Mouse (Mus musculus) MEL (cell line): Measurements from ENCODE around the gene Phf23.

Source experiments
- BHLHE40 ChIP-seq: IDR thresholded peaks from 2 replicates; pipeline ENCODE4 v1.6.1; 2012; ENCODE audit warnings: low read depth, mild to moderate bottlenecking, inconsistent platforms, low read length, improper control_type of control experiment, borderline replicate concordance
- CTCF ChIP-seq, 3 experiments: IDR thresholded peaks in 2 of 3; conservative IDR thresholded peaks in 1 of 3; 2 replicates each; pipeline ENCODE4 v1.5.1; 2011 to 2012; ENCODE audit warnings: low read length in 3 of 3, low read depth in 2 of 3, mild to moderate bottlenecking in 2 of 3, improper control_type of control experiment in 1 of 3, inconsistent platforms in 1 of 3, mixed read lengths in 1 of 3, moderate library complexity in 1 of 3; ENCODE audit not compliant: control insufficient read depth in 1 of 3, insufficient read depth in 1 of 3, poor library complexity in 1 of 3, severe bottlenecking in 1 of 3
- ELF1 ChIP-seq: IDR thresholded peaks from 2 replicates; pipeline ENCODE4 v1.6.1; 2014; ENCODE audit warnings: low read depth, mild to moderate bottlenecking, inconsistent platforms, low read length, improper control_type of control experiment, moderate library complexity
- EP300 ChIP-seq, 2 experiments: IDR thresholded peaks; 2 replicates each; pipeline ENCODE4 v1.6.1; 2011; ENCODE audit warnings: improper control_type of control experiment in 2 of 2, low read length in 2 of 2, low read depth in 1 of 2, mild to moderate bottlenecking in 1 of 2
- ETS1 ChIP-seq: IDR thresholded peaks from 2 replicates; pipeline ENCODE4 v1.6.1; 2012; ENCODE audit warnings: low read depth, mild to moderate bottlenecking, inconsistent platforms, low read length, improper control_type of control experiment, moderate library complexity
- MYB ChIP-seq: IDR thresholded peaks from 2 replicates; pipeline ENCODE4 v1.6.1; 2011; ENCODE audit warnings: mild to moderate bottlenecking, low read depth, low read length, improper control_type of control experiment
- TAL1 ChIP-seq: IDR thresholded peaks from 2 replicates; pipeline ENCODE4 v1.6.1; 2012; ENCODE audit warnings: mild to moderate bottlenecking, inconsistent platforms, low read length, moderate library complexity, mixed read lengths
- TCF12 ChIP-seq: IDR thresholded peaks from 2 replicates; pipeline ENCODE4 v1.6.1; 2014; ENCODE audit warnings: low read depth, mild to moderate bottlenecking, inconsistent platforms, low read length, improper control_type of control experiment, moderate library complexity
- ZMIZ1 ChIP-seq: IDR thresholded peaks from 2 replicates; pipeline ENCODE4 v1.6.1; 2012; ENCODE audit warnings: low read depth, mild to moderate bottlenecking, inconsistent platforms, low read length, improper control_type of control experiment, moderate library complexity

GRCm38 (mm10) chr11:69956218-69956617 is 39.4 kb upstream of the Phf23 start:
- TF ChIP-seq ELF1 (no peak), TAL1 (no peak), ZMIZ1 (no peak), CTCF (IDR thresholded peaks at IDR 0.05 in 2 of 3, conservative IDR thresholded peaks at IDR 0.05 in 1 of 3; ENCODE audit: control insufficient read depth in 1 of 3, insufficient read depth in 1 of 3, low read depth in 2 of 3, low read length in 3 of 3, poor library complexity in 1 of 3, severe bottlenecking in 1 of 3) (peak; percentile 34 to 65 (median 39)), ETS1 (no peak), TCF12 (no peak), BHLHE40 (no peak), EP300 (IDR thresholded peaks at IDR 0.05; ENCODE audit: low read depth in 1 of 2, low read length in 2 of 2) (no peak; a peak in 1 of 4 replicates), MYB (no peak)
